Mouse (Mus musculus) limb, embryonic 11.5 days (tissue): ENCODE results near the gene Gm6993. TPM values are rescaled to one million over a fixed set of nuclear protein-coding genes. Genes with fewer than 3 reads are reported as not detected.

ENCODE experiments used
- ATAC-seq: fragments of 200-750 bp; cut with Nextera tagmentation; 2 replicates; pipeline ENCODE4 v1.8.0; 2017; ENCODE audit warnings: low read depth; ENCODE audit not compliant: insufficient number of reproducible peaks, low FRiP score, low TSS enrichment
- DNase-seq: peaks from one replicate; pipeline ENCODE4 v3.0.0-alpha.2; 2015; ENCODE audit warnings: low spot score
- H3K27ac ChIP-seq: fragments of 300-500 bp; sonication (generic); replicated peaks from 2 replicates; pipeline ENCODE4 v1.5.1; 2014; ENCODE audit warnings: low read depth, mild to moderate bottlenecking, low read length
- H3K27me3 ChIP-seq: fragments of 300-500 bp; sonication (generic); 2 replicates; pipeline ENCODE4 v1.6.1; 2014; ENCODE audit warnings: mild to moderate bottlenecking, low read length, mixed read lengths; ENCODE audit not compliant: control insufficient read depth, insufficient read depth
- H3K36me3 ChIP-seq: fragments of 300-500 bp; sonication (generic); 2 replicates; pipeline ENCODE4 v1.6.1; 2014; ENCODE audit warnings: mild to moderate bottlenecking, low read length, moderate library complexity, mixed read lengths; ENCODE audit not compliant: control insufficient read depth, insufficient read depth
- H3K4me1 ChIP-seq: fragments of 300-500 bp; sonication (generic); 2 replicates; pipeline ENCODE4 v1.6.1; 2014; ENCODE audit warnings: low read length, mixed read lengths; ENCODE audit not compliant: control insufficient read depth, insufficient read depth
- H3K4me2 ChIP-seq: fragments of 300-500 bp; sonication (generic); 2 replicates; pipeline ENCODE4 v1.6.1; 2014; ENCODE audit warnings: low read depth, mild to moderate bottlenecking, moderate library complexity; ENCODE audit not compliant: severe bottlenecking
- H3K4me3 ChIP-seq: fragments of 300-500 bp; sonication (generic); 2 replicates; pipeline ENCODE4 v1.5.1; 2014; ENCODE audit warnings: low read depth, low read length
- H3K9ac ChIP-seq: fragments of 300-500 bp; sonication (generic); 2 replicates; pipeline ENCODE4 v1.6.1; 2014; ENCODE audit warnings: mild to moderate bottlenecking, low read length
- H3K9me3 ChIP-seq: fragments of 300-500 bp; sonication (generic); 2 replicates; pipeline ENCODE4 v1.6.1; 2016; ENCODE audit warnings: low read length; ENCODE audit not compliant: control insufficient read depth
- WGBS: fragments of 180-500 bp; shearing (Covaris S2); extraction: QIAGEN DNeasy Blood & Tissue Kit; methylation state at CpG from one replicate; pipeline ENCODE4 v1.1.7; 2014; 5-methylcytosine and 5-hydroxymethylcytosine counted together
- polyA plus RNA-seq: library from polyadenylated mRNA; unstranded; fragments of >200 nt; fragmentation: Nextera tagmentation; extraction: Ambion mirVana; gene quantifications from 2 replicates; pipeline ENCODE4 v1.2.1, GENCODE M21; 2014

Gene Gm6993
- polyA plus RNA-seq, result not detected in 2 replicates

GRCm38 (mm10) chr12:31240470-31240869 is at the start of gene Gm6993:
Gm6993 (plus strand) TSS chr12:31240770.
- 82% methylated on average over 5 of the region's 5 CpGs for WGBS
- no peaks in the 10 kb centered on the region for H3K36me3 ChIP-seq
- H3K27ac ChIP-seq, result no peak within 1 kb of the TSS
- no peak within 1 kb of the TSS for H3K4me2 ChIP-seq
- H3K4me3 ChIP-seq, result no peak within 1 kb of the TSS
- no peak for ATAC-seq
- DNase-seq, result no peak
- no peaks in the 10 kb centered on the region for H3K4me1 ChIP-seq
- no peaks in the 10 kb centered on the region for H3K27me3 ChIP-seq
- H3K9ac ChIP-seq, result no peak within 1 kb of the TSS
- no peaks in the 10 kb centered on the region for H3K9me3 ChIP-seq

DNA sequence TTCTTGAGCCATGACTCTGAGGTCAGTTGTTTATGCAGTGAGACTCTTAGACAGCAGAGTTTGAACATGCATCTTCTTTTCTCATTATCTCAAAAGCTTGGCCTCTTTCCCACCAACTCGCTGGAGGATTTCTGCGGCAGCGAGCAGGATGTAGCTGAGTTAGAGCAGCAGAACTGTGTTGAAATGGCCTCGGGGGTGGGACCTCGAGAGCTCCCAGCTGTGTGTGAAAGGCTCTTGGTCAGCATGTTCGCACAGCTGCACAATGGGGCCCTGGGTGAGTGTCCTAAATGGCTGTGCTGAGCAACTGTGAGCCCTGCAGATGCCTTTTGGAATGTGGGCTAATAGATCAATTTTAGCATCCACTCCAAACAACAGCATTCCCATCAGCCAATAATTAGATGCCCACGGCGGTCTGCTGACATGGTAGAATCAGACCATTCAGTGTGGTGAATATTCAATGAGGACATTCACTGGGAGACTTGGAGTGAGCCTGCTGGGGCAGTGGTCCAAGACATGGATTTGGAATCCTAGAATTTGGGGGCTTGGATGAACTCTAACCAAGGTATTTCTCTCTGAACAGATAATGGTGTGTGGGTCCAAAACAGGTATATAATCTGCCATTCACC is 49.1 kb upstream of the Gm6993 start:
- H3K27ac ChIP-seq, result no peak overlapping the region

GRCm38 (mm10) chr12:31202509-31202908 is 38.1 kb upstream of the Gm6993 start:
- H3K9me3 ChIP-seq, result no peaks in the 10 kb centered on the region
- no peaks in the 10 kb centered on the region for H3K4me1 ChIP-seq
- H3K9ac ChIP-seq, result no peak overlapping the region
- no peaks in the 10 kb centered on the region for H3K27me3 ChIP-seq
- H3K4me3 ChIP-seq, result no peak overlapping the region
- 92% methylated on average over 1 of the region's 1 CpGs for WGBS
- no peak overlapping the region for H3K4me2 ChIP-seq
- no peak for ATAC-seq
- H3K36me3 ChIP-seq, result no peaks in the 10 kb centered on the region
- no peak overlapping the region for H3K27ac ChIP-seq
- DNase-seq, result no peak

More for the DNA sequence above, 49.1 kb upstream of the Gm6993 start:
- H3K9me3 ChIP-seq, result no peaks in the 10 kb centered on the region
- H3K36me3 ChIP-seq, result no peaks in the 10 kb centered on the region
- no peak overlapping the region for H3K4me3 ChIP-seq
- ATAC-seq (no peak), DNase-seq (no peak)
- 63% methylated on average over 8 of the region's 8 CpGs for WGBS
- H3K9ac ChIP-seq, result no peak overlapping the region
- no peaks in the 10 kb centered on the region for H3K4me1 ChIP-seq
- H3K4me2 ChIP-seq, result no peak overlapping the region
- no peaks in the 10 kb centered on the region for H3K27me3 ChIP-seq

- Histone ChIP-seq H3K4me3 (no peak overlapping the region), H3K4me1 (no peaks in the 10 kb centered on the region), H3K9me3 (no peaks in the 10 kb centered on the region), H3K36me3 (no peaks in the 10 kb centered on the region), H3K4me2 (no peak overlapping the region), H3K9ac (no peak overlapping the region), H3K27ac (no peak overlapping the region), H3K27me3 (no peaks in the 10 kb centered on the region)
- WGBS, result 93% methylated on average over 6 of the region's 6 CpGs
- DNase-seq, result no peak
- ATAC-seq, result no peak
These were observed 36.7 kb upstream of the Gm6993 start for GRCm38 (mm10) chr12:31203746-31204455.

- H3K36me3 ChIP-seq, result no peaks in the 10 kb centered on the region
- no peak overlapping the region for H3K9ac ChIP-seq
- no peak overlapping the region for H3K27ac ChIP-seq
- ATAC-seq (no peak), DNase-seq (no peak)
- no peaks in the 10 kb centered on the region for H3K27me3 ChIP-seq
- 92% methylated on average over 3 of the region's 3 CpGs for WGBS
- no peaks in the 10 kb centered on the region for H3K4me1 ChIP-seq
- H3K9me3 ChIP-seq, result no peaks in the 10 kb centered on the region
- no peak overlapping the region for H3K4me2 ChIP-seq
- no peak overlapping the region for H3K4me3 ChIP-seq
These were observed 35.7 kb upstream of the Gm6993 start for GRCm38 (mm10) chr12:31204898-31205297.

- Histone ChIP-seq H3K27ac (no peak overlapping the region), H3K36me3 (no peaks in the 10 kb centered on the region), H3K27me3 (no peaks in the 10 kb centered on the region), H3K4me2 (no peak overlapping the region), H3K4me1 (no peaks in the 10 kb centered on the region), H3K4me3 (no peak overlapping the region), H3K9ac (no peak overlapping the region), H3K9me3 (no peaks in the 10 kb centered on the region)
- no peak for ATAC-seq
- no peak for DNase-seq
- 74% methylated on average over 10 of the region's 10 CpGs for WGBS
These were observed 34.5 kb upstream of the Gm6993 start for GRCm38 (mm10) chr12:31205983-31206633.

GRCm38 (mm10) chr12:31208766-31209165 is 31.8 kb upstream of the Gm6993 start:
- ATAC-seq, result no peak
- H3K27me3 ChIP-seq, result no peaks in the 10 kb centered on the region
- no peak for DNase-seq
- H3K27ac ChIP-seq, result no peak overlapping the region
- no peaks in the 10 kb centered on the region for H3K4me1 ChIP-seq
- no peaks in the 10 kb centered on the region for H3K36me3 ChIP-seq
- WGBS, result 64% methylated on average over 6 of the region's 6 CpGs
- H3K9me3 ChIP-seq, result no peaks in the 10 kb centered on the region
- no peak overlapping the region for H3K4me3 ChIP-seq
- no peak overlapping the region for H3K4me2 ChIP-seq
- H3K9ac ChIP-seq, result no peak overlapping the region

DNA sequence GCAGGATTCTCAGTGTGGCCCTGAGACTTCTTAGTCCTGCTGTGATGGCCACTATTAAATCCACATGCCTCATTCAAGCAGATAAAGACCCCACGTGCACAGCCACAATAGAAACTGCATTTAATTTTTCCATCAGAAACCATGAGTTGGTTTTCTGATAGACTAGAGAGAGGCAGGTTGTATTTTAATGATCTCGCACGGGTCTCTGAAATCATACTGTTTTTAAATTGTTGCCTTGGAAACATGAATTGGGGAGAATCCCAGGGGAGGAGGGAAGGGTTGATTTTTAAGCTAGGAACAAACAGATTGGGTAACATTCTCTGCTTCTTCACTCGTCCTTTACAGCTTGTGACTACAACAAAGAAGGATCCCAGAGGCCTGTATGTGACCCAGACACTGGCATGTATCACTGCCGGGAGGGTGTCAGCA is 31.2 kb upstream of the Gm6993 start:
- Histone ChIP-seq H3K4me2 (no peak overlapping the region), H3K27me3 (no peaks in the 10 kb centered on the region), H3K9me3 (no peaks in the 10 kb centered on the region), H3K4me1 (no peaks in the 10 kb centered on the region), H3K27ac (no peak overlapping the region), H3K36me3 (no peaks in the 10 kb centered on the region), H3K9ac (no peak overlapping the region), H3K4me3 (no peak overlapping the region)
- WGBS, result 40% methylated on average over 5 of the region's 5 CpGs
- no peak for DNase-seq
- no peak for ATAC-seq
